Mouse (Mus musculus): ENCODE measurements around the gene Pnmal1.

Pnmal1 gene

DNA sequence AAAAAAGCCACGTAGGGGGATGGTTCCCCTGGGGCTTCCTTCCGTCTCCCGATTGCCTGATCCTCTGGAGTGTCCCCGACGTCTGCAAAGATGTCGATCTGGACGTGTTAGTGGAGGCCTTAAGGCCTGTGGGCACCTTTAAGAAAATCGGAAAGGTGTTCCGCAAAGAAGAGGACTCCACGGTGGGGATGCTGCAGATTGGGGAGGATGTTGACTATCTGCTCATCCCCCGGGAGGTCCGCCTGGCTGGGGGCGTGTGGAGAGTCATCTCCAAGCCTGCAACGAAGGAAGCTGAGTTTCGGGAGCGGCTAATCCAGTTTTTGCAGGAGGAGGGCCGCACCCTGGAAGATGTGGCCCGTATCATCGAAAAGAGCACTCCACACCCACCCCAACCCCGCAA is 34.9 kb downstream of the Pnmal1 start:
- DNase-seq (ENCODE audit: low read depth, low spot score): no peak

DNA sequence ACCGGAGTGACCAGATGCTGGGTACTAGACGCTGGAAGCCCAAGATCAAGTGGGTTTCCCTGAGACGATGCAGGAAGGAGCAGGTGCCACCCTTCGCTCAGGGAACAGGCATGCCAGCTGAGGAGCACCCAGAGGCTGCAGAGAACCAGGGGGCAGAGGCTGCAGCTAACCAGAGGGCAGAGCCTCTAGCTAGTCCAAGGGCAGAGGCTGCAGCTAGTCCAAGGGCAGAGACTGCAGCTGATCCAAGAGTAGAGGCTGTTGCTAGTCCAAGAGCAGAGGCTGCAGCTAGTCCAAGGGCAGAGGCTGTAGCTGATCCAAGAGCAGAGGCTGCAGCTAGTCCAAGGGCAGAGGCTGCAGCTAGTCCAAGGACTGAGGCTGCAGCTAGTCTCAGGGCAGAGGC is 35.9 kb downstream of the Pnmal1 start:
- DNase-seq (ENCODE audit: low read depth, low spot score): no peak

DNA sequence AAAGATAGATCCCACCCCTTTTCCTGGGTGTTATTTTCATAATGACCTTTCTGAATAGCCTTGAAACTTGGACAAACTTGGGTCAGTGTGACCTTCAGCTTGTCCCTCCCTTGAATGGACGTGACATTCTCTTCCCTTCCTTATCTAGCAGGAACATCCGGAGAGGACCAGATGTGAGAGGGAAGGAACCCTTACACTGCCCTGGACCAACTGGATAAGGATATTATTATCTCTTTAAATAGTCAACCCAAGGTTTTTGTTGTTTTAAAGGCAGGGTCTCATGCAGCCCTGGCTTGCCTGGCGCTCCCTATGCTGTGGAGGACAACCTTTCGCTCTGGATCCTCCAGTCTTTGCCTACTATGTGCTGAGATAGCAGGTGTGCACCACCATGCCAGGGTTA is 39.8 kb downstream of the Pnmal1 start:
- DNase-seq (ENCODE audit: low read depth, low spot score): no peak

DNA sequence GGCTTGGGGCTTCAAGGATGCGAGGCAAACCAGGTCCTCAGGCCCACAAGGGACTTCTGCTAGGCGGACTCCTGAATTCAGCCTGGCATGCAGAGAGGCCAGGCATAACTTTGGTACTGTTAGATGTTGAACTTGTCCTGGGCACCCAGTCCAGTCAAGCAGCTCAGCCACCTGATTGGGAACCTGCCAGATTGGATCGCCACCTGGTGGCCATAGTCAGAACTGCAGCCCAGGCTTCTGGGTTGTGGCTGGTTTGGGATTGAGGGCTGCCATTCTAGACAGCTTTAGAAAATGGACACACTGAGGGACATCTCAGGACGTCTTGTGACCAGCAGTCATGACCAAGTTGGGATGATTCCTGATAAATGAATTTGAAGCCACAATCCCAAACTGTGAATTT is 40.2 kb downstream of the Pnmal1 start:
- no peak for DNase-seq (ENCODE audit: low read depth, low spot score)

DNA sequence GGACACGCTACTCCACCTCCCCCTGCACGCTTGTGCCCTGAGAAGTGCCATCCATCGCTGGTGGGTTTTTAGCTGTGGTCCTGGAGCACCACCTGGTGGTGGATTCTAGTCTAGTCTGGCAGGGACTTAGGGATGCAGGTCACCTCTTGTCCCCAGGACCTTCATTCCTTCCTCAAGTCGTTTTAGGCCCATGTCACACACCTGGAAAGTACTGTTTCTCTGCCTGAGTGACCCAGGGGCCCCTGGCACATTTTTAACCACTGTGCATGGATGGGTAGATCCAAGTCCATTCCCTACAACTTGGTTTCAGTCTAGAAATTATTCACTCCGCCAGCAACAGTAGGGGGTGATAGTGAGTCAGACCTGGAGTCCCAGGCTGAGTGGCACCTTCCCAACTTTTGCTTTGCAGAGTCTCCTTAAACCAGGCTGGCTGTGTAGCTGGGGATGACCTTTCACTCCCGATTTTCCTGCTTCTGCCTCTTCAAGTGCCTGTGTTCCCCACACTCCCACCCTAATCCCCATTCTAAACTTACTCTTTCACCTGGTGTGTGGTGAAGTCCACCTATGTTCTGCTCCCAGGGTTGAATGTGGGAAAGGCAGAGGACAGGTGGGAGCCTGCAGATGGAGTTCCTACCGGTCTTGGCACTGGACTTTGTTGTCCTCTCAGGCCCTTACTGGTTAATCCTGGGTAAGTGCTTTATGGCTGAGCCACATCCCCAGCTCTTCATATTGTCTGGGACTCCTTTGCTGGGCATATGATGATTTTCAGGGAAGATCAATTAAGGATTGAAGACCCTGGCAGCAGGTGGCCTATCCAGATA is 43.1 kb downstream of the Pnmal1 start:
- no peak for DNase-seq (ENCODE audit: low read depth, low spot score)

DNA sequence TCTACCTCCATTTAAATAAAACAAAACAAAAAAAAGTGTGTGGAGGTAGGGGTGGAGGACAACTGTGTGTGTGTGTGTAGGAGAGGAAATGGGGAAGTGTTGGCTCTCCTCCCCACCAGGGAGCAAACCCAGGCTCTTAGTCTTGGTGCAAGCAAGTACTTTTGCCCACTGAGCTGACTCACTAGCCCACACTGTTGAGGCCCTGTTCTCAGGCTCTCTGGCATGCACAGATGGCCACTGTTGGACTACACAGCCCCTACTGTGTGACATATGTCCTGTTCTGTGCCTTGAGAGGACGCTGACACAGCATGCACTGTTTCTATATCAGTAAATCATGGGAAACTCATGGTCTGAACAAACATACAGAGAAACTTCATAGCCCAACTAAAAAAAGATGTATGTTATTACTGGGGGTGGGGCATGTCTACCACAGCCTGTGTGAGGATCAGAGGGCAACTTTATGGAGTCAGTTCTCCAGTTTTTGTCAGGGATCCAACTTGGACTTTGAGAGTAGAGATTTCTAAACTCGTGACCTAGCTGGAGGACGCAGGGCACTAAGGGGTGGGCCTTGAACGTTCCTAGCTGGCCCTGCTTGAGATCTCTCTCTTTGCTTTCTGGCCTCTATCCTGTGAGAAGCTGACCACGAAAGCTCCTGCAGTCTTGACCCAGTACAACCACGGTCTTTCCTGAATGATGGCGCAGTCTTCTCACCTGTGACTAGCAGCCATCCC is 43.9 kb downstream of the Pnmal1 start:
- DNase-seq (ENCODE audit: low read depth, low spot score): no peak

DNA sequence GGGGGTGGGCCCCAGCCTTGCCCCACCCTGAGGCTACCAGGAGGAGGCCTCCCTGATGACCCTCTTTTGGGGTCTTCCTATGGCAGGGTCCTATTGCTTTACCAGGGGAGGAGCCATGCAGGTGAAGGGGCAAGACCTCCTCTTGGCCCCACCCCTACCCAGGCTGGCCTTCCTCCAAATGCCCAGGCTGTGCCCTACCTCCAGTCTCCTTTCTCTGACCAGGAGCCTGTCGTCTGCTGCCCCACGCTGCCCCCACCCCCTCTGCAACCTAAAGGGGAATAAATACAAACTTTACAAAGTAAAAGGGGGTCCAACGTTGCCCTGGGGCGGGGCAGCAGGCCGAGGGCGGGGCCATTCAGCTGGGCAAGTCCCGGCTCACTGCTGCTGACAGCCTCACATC is 45.2 kb downstream of the Pnmal1 start:
- DNase-seq (ENCODE audit: low read depth, low spot score): no peak

DNA sequence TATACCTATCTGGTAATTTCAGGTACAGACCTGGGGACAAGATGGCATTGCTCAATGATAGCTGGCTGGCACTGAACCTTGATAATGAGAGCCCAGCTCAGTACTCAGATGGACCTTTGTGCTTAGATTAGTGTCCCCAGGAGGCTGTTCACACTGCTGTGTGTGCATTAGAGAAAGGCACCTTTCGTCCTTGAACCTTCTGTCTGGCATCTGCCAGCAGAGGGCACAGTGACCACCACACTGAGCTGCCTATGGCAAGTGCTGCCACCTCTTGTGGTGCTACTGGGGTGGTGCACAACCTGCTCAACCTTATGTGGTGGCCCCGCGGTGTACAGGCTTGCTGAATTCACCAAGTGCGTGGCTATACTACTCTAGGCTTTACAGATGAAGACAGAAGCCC is 47.8 kb downstream of the Pnmal1 start:
- no peak for DNase-seq (ENCODE audit: low read depth, low spot score)

DNA sequence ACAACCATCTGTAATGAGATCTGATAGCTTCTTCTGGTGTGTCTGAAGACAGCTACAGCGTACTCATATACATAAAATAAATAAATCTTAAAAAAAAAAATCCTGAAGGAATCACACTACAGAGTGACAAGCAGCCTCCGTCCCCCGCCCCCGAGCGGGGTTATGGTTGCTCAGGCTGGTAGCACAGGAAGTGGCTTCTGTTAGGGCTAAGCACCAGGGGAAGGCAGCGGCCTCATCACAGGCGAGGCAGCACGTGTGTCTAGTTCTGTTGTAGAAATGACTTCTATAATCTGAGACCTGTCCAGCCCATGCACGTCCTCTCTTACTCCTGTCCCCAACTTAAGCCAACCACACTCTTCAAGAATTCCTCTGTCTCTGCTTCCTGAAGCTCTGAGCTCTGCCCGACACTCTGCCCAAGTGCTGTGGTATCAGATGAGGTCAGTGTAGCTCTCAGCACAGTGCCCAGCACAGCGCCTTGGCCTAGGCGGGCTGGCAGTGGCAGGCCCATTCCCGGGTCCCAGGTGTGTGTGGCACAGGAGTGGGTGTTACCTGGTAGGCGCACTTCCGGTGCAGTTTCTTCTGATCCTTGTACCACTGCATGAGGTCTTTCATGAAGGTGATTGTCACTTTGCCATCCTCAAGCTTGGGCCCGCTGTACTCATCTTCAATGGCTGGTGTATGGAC is 50.0 kb downstream of the Pnmal1 start:
- no peak for DNase-seq (ENCODE audit: low read depth, low spot score)

DNA sequence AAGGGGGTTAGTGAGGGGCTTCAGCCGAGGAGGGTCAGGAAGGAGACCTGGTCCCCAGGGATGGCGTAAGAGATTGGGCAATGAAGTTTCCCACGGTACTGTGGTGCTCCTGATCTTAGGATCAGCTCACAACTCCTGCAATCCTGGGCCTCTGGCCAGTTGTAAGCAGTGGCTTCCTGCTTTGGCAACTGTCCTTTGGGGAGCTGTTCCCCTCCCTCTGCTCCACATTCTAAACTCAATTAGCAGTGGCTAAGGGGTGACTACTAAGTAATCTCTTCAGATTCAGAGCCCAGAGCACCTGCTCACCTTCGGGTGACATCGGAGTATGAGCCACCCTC is 50.5 kb downstream of the Pnmal1 start:
- DNase-seq (ENCODE audit: low read depth, low spot score): no peak

DNA sequence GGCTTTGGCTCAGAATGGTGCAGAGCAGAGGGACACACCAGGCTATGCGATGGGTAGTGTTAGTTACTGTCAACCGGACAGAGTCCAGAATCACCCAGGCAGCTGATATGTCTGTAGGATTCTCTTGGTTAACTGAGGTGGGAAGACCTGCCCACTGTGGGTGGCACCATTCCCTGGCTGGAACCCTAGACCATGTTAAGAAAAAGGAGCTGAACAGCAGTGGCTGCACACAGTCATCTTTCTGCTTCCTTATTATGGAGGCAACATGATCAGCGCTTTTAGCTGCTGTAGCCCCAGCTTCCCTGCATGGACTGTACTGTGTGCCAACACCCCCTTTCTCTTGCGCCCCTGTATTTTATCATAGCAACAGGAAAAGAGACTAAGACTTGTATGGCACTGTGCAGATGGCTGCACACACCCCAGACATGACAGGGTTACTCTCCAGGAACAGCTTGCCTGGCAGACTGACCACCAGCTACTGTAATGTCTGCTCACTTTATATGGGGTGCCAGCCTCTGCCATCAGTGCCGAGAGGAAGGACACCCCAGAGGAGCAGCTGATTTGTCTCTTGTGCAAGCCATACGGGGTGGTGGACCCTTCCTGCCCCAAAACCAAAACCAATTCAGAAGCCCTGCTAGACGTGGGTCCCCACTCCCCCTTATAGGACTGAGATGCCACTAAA is 52.6 kb downstream of the Pnmal1 start:
- no peak for DNase-seq (ENCODE audit: low read depth, low spot score)

Measured in brain, embryonic 18.5 days (tissue).